Mouse (Mus musculus): Measurements from ENCODE around the gene Sun1.

DNA sequence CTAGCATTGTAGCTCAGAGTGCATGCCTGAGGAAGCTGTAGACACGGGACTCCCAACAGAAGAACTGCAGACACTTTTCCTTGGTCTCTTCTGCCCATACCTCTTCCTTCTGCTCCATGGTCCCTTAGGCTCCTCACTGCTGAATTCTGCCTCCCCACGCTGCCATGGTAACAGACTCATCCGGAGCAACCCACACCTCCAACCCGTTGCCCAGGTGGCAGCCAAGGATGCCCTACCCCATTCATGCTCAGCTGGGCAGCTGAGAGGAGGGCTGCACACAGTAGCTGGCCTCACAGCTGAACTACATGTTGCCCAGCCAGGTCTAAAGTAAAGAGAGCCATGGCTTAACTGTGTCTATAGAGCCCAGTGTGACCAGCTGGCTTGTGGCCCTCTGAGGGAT is 88.2 kb downstream of the Sun1 start:
- TF ChIP-seq EP300 (IDR thresholded peaks at IDR 0.05) = no peak
- no peak for TF ChIP-seq CTCF (IDR thresholded peaks at IDR 0.05)
